Mouse (Mus musculus) midbrain, embryonic 13.5 days (tissue): Measurements from ENCODE around the gene Pck1. TPM values are rescaled to one million over a fixed set of nuclear protein-coding genes. Genes with fewer than 3 reads are reported as not detected.

Source experiments
- ATAC-seq: fragments of 200-750 bp; cut with Nextera tagmentation; 2 replicates; pipeline ENCODE4 v1.8.0; 2017; ENCODE audit warnings: mild to moderate bottlenecking, moderate TSS enrichment, moderate library complexity
- H3K27ac ChIP-seq: fragments of 300-500 bp; sonication (generic); 2 replicates; pipeline ENCODE4 v1.5.1; 2015; ENCODE audit warnings: inconsistent platforms, mild to moderate bottlenecking, moderate library complexity
- H3K27me3 ChIP-seq: fragments of 300-500 bp; sonication (generic); 2 replicates; pipeline ENCODE4 v1.6.1; 2015; ENCODE audit warnings: mild to moderate bottlenecking, inconsistent platforms
- H3K36me3 ChIP-seq: fragments of 300-500 bp; sonication (generic); 2 replicates; pipeline ENCODE4 v1.6.1; 2015; ENCODE audit warnings: mild to moderate bottlenecking, inconsistent platforms
- H3K4me1 ChIP-seq: fragments of 300-500 bp; sonication (generic); replicated peaks from 2 replicates; pipeline ENCODE4 v1.6.1; 2015; ENCODE audit warnings: inconsistent platforms
- H3K4me2 ChIP-seq: fragments of 300-500 bp; sonication (generic); replicated peaks from 2 replicates; pipeline ENCODE4 v1.6.1; 2015; ENCODE audit warnings: moderate library complexity, mild to moderate bottlenecking, inconsistent platforms
- H3K4me3 ChIP-seq: fragments of 300-500 bp; sonication (generic); replicated peaks from 2 replicates; pipeline ENCODE4 v1.5.1; 2015; ENCODE audit warnings: mild to moderate bottlenecking, inconsistent platforms
- H3K9ac ChIP-seq: fragments of 300-500 bp; sonication (generic); replicated peaks from 2 replicates; pipeline ENCODE4 v1.6.1; 2015; ENCODE audit warnings: mild to moderate bottlenecking, inconsistent platforms
- H3K9me3 ChIP-seq: fragments of 300-500 bp; sonication (generic); 2 replicates; pipeline ENCODE4 v1.6.1; 2016; ENCODE audit warnings: mild to moderate bottlenecking, inconsistent platforms
- WGBS: fragments of 180-500 bp; shearing (Covaris S2); methylation state at CpG from one replicate; pipeline ENCODE4 v1.1.7; 2015; 5-methylcytosine and 5-hydroxymethylcytosine counted together
- polyA plus RNA-seq: library from polyadenylated mRNA; unstranded; fragments of >200 nt; fragmentation: Nextera tagmentation; extraction: Ambion mirVana; gene quantifications from 2 replicates; pipeline ENCODE4 v1.2.1, GENCODE M21; 2015

Gene Pck1
- polyA plus RNA-seq, 1 experiment from 2014 or later = not detected

- 94% methylated on average over 13 of the region's 13 CpGs for WGBS
- no peak for ATAC-seq
- Histone ChIP-seq H3K4me2 (no peak overlapping the region), H3K9me3 (no peaks in the 10 kb centered on the region), H3K4me3 (no peak overlapping the region), H3K27ac (no peak overlapping the region), H3K36me3 (no peaks in the 10 kb centered on the region), H3K27me3 (no peaks in the 10 kb centered on the region), H3K9ac (no peak overlapping the region), H3K4me1 (no peaks in the 10 kb centered on the region)
Measured at GRCm38 (mm10) chr2:173154513-173154912, 1.7 kb downstream of the Pck1 start.

- Histone ChIP-seq H3K4me3 (no peak overlapping the region), H3K4me2 (no peak overlapping the region), H3K36me3 (no peaks in the 10 kb centered on the region), H3K27ac (no peak overlapping the region), H3K4me1 (no peaks in the 10 kb centered on the region), H3K9me3 (no peaks in the 10 kb centered on the region), H3K9ac (no peak overlapping the region), H3K27me3 (no peaks in the 10 kb centered on the region)
- ATAC-seq = no peak
- 92% methylated on average over 14 of the region's 14 CpGs for WGBS
Measured at GRCm38 (mm10) chr2:173154962-173155361, 2.1 kb downstream of the Pck1 start.

- no peaks in the 10 kb centered on the region for H3K36me3 ChIP-seq
- H3K4me2 ChIP-seq = no peak overlapping the region
- 94% methylated on average over 10 of the region's 10 CpGs for WGBS
- H3K4me3 ChIP-seq = no peak overlapping the region
- no peak for ATAC-seq
- H3K27ac ChIP-seq = no peak overlapping the region
- no peak overlapping the region for H3K9ac ChIP-seq
- no peaks in the 10 kb centered on the region for H3K4me1 ChIP-seq
- H3K27me3 ChIP-seq = no peaks in the 10 kb centered on the region
- no peaks in the 10 kb centered on the region for H3K9me3 ChIP-seq
Measured at GRCm38 (mm10) chr2:173155907-173156306, 3.1 kb downstream of the Pck1 start.

- Histone ChIP-seq H3K4me3 (no peak overlapping the region), H3K36me3 (no peaks in the 10 kb centered on the region), H3K9ac (no peak overlapping the region), H3K9me3 (no peaks in the 10 kb centered on the region), H3K27ac (no peak overlapping the region), H3K4me1 (0 out of 2 replicates have a peak, but pooled peaks cover under 1% of the 10 kb centered on the region), H3K4me2 (no peak overlapping the region), H3K27me3 (no peaks in the 10 kb centered on the region)
- no peak for ATAC-seq
- WGBS = 86% methylated on average over 13 of the region's 13 CpGs
Measured at GRCm38 (mm10) chr2:173156923-173157322, 4.1 kb downstream of the Pck1 start.

- no peaks in the 10 kb centered on the region for H3K9me3 ChIP-seq
- no peak overlapping the region for H3K27ac ChIP-seq
- no peaks in the 10 kb centered on the region for H3K27me3 ChIP-seq
- H3K9ac ChIP-seq = no peak overlapping the region
- H3K4me2 ChIP-seq = no peak overlapping the region
- H3K36me3 ChIP-seq = no peaks in the 10 kb centered on the region
- 62% methylated on average over 4 of the region's 4 CpGs for WGBS
- no peak overlapping the region for H3K4me3 ChIP-seq
- no peak for ATAC-seq
- H3K4me1 ChIP-seq = 0 out of 2 replicates have a peak, but pooled peaks cover 5% of the 10 kb centered on the region
Measured at GRCm38 (mm10) chr2:173157376-173157775, 4.5 kb downstream of the Pck1 start.

- no peak overlapping the region for H3K4me2 ChIP-seq
- ATAC-seq = no peak
- 0 out of 2 replicates have a peak, but pooled peaks cover 5% of the 10 kb centered on the region for H3K4me1 ChIP-seq
- 100% methylated on average over 4 of the region's 4 CpGs for WGBS
- no peak overlapping the region for H3K9ac ChIP-seq
- H3K27me3 ChIP-seq = no peaks in the 10 kb centered on the region
- no peak overlapping the region for H3K4me3 ChIP-seq
- H3K27ac ChIP-seq = no peak overlapping the region
- no peaks in the 10 kb centered on the region for H3K9me3 ChIP-seq
- no peaks in the 10 kb centered on the region for H3K36me3 ChIP-seq
Measured at GRCm38 (mm10) chr2:173157871-173158270, 5.0 kb downstream of the Pck1 start.

- 92% methylated on average over 19 of the region's 19 CpGs for WGBS
- no peak for ATAC-seq
- Histone ChIP-seq H3K27me3 (no peaks in the 10 kb centered on the region), H3K36me3 (no peaks in the 10 kb centered on the region), H3K9ac (no peak overlapping the region), H3K4me1 (0 out of 2 replicates have a peak, but pooled peaks cover 5% of the 10 kb centered on the region), H3K4me3 (no peak overlapping the region), H3K9me3 (no peaks in the 10 kb centered on the region), H3K4me2 (no peak overlapping the region), H3K27ac (no peak overlapping the region)
Measured at GRCm38 (mm10) chr2:173158390-173159055, 5.7 kb downstream of the Pck1 start.

GRCm38 (mm10) chr2:173159354-173160311 is 6.8 kb downstream of the Pck1 start:
- WGBS = 57% methylated on average over 24 of the region's 24 CpGs
- Histone ChIP-seq H3K4me3 (no peak overlapping the region), H3K9ac (no peak overlapping the region), H3K9me3 (no peaks in the 10 kb centered on the region), H3K4me2 (no peak overlapping the region), H3K27ac (no peak overlapping the region), H3K36me3 (no peaks in the 10 kb centered on the region), H3K27me3 (no peaks in the 10 kb centered on the region), H3K4me1 (0 out of 2 replicates have a peak, but pooled peaks cover 5% of the 10 kb centered on the region)
- peak; percentile 43 for ATAC-seq

GRCm38 (mm10) chr2:173163380-173163779 is 10.5 kb downstream of the Pck1 start:
- Histone ChIP-seq H3K4me2 (no peak overlapping the region), H3K9me3 (no peaks in the 10 kb centered on the region), H3K9ac (no peak overlapping the region), H3K27me3 (no peaks in the 10 kb centered on the region), H3K36me3 (no peaks in the 10 kb centered on the region), H3K27ac (no peak overlapping the region), H3K4me1 (0 out of 2 replicates have a peak, but pooled peaks cover 5% of the 10 kb centered on the region), H3K4me3 (no peak overlapping the region)
- ATAC-seq = no peak
- WGBS = 87% methylated on average over 8 of the region's 8 CpGs

GRCm38 (mm10) chr2:173164358-173164757 is 11.5 kb downstream of the Pck1 start:
- ATAC-seq = no peak
- H3K4me3 ChIP-seq = no peak overlapping the region
- H3K9me3 ChIP-seq = no peaks in the 10 kb centered on the region
- no peaks in the 10 kb centered on the region for H3K27me3 ChIP-seq
- H3K9ac ChIP-seq = no peak overlapping the region
- no peak overlapping the region for H3K27ac ChIP-seq
- 40% methylated on average over 2 of the region's 2 CpGs for WGBS
- H3K4me2 ChIP-seq = no peak overlapping the region
- 0 out of 2 replicates have a peak, but pooled peaks cover 5% of the 10 kb centered on the region for H3K4me1 ChIP-seq
- H3K36me3 ChIP-seq = no peaks in the 10 kb centered on the region

GRCm38 (mm10) chr2:173164946-173165345 is 12.1 kb downstream of the Pck1 start:
- Histone ChIP-seq H3K27me3 (no peaks in the 10 kb centered on the region), H3K9me3 (no peaks in the 10 kb centered on the region), H3K4me1 (0 out of 2 replicates have a peak, but pooled peaks cover 5% of the 10 kb centered on the region), H3K4me3 (no peak overlapping the region), H3K27ac (no peak overlapping the region), H3K36me3 (no peaks in the 10 kb centered on the region), H3K9ac (no peak overlapping the region), H3K4me2 (no peak overlapping the region)
- no peak for ATAC-seq
- 84% methylated on average over 10 of the region's 10 CpGs for WGBS

GRCm38 (mm10) chr2:173165357-173165756 is 12.5 kb downstream of the Pck1 start:
- ATAC-seq = no peak
- 81% methylated on average over 10 of the region's 10 CpGs for WGBS

More at GRCm38 (mm10) chr2:173165357-173165756, 12.5 kb downstream of the Pck1 start:
- Histone ChIP-seq H3K27me3 (no peaks in the 10 kb centered on the region), H3K4me3 (no peak overlapping the region), H3K4me2 (no peak overlapping the region), H3K9me3 (no peaks in the 10 kb centered on the region), H3K9ac (no peak overlapping the region), H3K4me1 (0 out of 2 replicates have a peak, but pooled peaks cover 5% of the 10 kb centered on the region), H3K36me3 (no peaks in the 10 kb centered on the region), H3K27ac (no peak overlapping the region)
